15 mouse cellular contexts compared by ENCODE assay signal in the genomic region with DNA sequence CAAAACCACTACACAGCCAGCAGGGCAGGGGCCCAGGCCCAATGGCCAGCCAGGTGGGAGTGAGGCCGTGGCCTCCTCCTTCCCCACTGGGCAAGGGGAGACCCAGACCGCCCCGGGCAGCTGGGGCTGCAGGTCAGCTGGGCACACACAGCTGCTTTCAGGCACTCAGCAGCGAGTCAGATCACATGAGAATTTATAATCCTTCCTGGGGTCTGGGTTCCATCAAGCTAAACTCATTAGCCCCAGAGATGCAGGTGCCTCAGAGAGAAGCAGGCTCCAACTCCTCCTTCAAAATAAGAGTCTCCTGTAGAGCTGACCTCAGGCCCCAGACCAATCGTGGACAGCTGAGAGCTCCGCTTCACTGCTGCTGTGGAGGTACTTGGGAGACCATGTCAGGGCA. TPM values are rescaled to one million over a fixed set of nuclear protein-coding genes. Genes with fewer than 3 reads are reported as not detected.
DNase-seq lines count a peak whose midpoint lies in the region; ATAC-seq and TF ChIP-seq lines count a peak whose summit lies in the region.
"Had no signal": no experiment of that assay in that cellular context is flagged by ENCODE, and none has a peak within 500 bp of the region (broad histone marks: within the 10 kb centered on the region; RNA-seq: fewer than 3 reads in every experiment).

No protein-coding gene starts in this region.

- no peak overlapping the region for H3K4me2 ChIP-seq in hindbrain, embryonic 16.5 days (ENCODE audit: low read length)
- no peak overlapping the region for H3K4me2 ChIP-seq in embryonic facial prominence, embryonic 14.5 days (ENCODE audit: low read depth, low read length)
- H3K4me2 ChIP-seq: embryonic facial prominence, embryonic 13.5 days had no signal

- no peak overlapping the region for H3K9ac ChIP-seq in hindbrain, embryonic 16.5 days (ENCODE audit: low read depth, low read length)
- H3K9ac ChIP-seq in embryonic facial prominence, embryonic 14.5 days (ENCODE audit: low read depth, low read length), result no peak overlapping the region
- H3K9ac ChIP-seq: embryonic facial prominence, embryonic 13.5 days had no signal

- WGBS in hindbrain, embryonic 10.5 days, result 44% methylated on average over 6 of the region's 6 CpGs
- 61% methylated on average over 4 of the region's 6 CpGs for WGBS in hindbrain, embryonic 16.5 days
- WGBS in embryonic facial prominence, embryonic 14.5 days, result 15% methylated on average over 6 of the region's 6 CpGs
- 57% methylated on average over 6 of the region's 6 CpGs for WGBS in cerebellum, adult 2 months

- no peak for DNase-seq in hindbrain, embryonic 10.5 days (ENCODE audit: low spot score)
- peak; percentile 78 for DNase-seq in embryo, embryonic 11 days
- peak; percentile 69 for DNase-seq in embryonic facial prominence, embryonic 14.5 days (ENCODE audit: low spot score)
- peak; percentile 51 for DNase-seq in retina, embryonic 14.5 days (ENCODE audit: low spot score)
- DNase-seq in cerebellum, adult 2 months, result no peak
- DNase-seq: adrenal gland, postnatal 36 days; cerebellum, adult 11 months; kidney, adult 11 months; midbrain, embryonic 14.5 days; right cerebral cortex, postnatal 14 days had no signal

- H3K4me3 ChIP-seq in hindbrain, embryonic 10.5 days, result no peak overlapping the region
- H3K4me3 ChIP-seq in hindbrain, embryonic 16.5 days (ENCODE audit: low read length), result no peak overlapping the region
- H3K4me3 ChIP-seq in embryonic facial prominence, embryonic 14.5 days (ENCODE audit: low read depth, low read length), result no peak overlapping the region
- no peak overlapping the region for H3K4me3 ChIP-seq in cerebellum, adult 2 months (replicated peaks; ENCODE audit: insufficient read depth, low read depth, low read length)
- H3K4me3 ChIP-seq: embryonic facial prominence, embryonic 13.5 days had no signal

- no peaks in the 10 kb centered on the region for H3K36me3 ChIP-seq in hindbrain, embryonic 10.5 days
- H3K36me3 ChIP-seq in hindbrain, embryonic 16.5 days (ENCODE audit: control insufficient read depth, insufficient read depth, low read length), result no peaks in the 10 kb centered on the region
- H3K36me3 ChIP-seq in embryonic facial prominence, embryonic 14.5 days (ENCODE audit: control insufficient read depth, insufficient read depth, low read length), result no peaks in the 10 kb centered on the region

- peak overlapping the region; percentile 59; the same call in 1 of the 2 replicates for H3K27ac ChIP-seq in hindbrain, embryonic 10.5 days
- no peak overlapping the region for H3K27ac ChIP-seq in hindbrain, embryonic 16.5 days (ENCODE audit: low read depth, low read length)
- H3K27ac ChIP-seq in embryonic facial prominence, embryonic 14.5 days (replicated peaks; ENCODE audit: low read depth, low read length), result no peak overlapping the region
- no peak overlapping the region for H3K27ac ChIP-seq in cerebellum, adult 2 months (ENCODE audit: insufficient read depth, low read length)
- H3K27ac ChIP-seq: embryonic facial prominence, embryonic 13.5 days had no signal

- H3K27me3 ChIP-seq in hindbrain, embryonic 10.5 days (ENCODE audit: insufficient read depth, poor library complexity, severe bottlenecking), result peaks cover 22% of the 10 kb centered on the region
- H3K27me3 ChIP-seq in hindbrain, embryonic 16.5 days (replicated peaks; ENCODE audit: control insufficient read depth, insufficient read depth, low read length), result no peaks in the 10 kb centered on the region
- H3K27me3 ChIP-seq in embryonic facial prominence, embryonic 14.5 days (replicated peaks; ENCODE audit: control insufficient read depth, insufficient read depth, low read length), result no peaks in the 10 kb centered on the region
- no peaks in the 10 kb centered on the region for H3K27me3 ChIP-seq in cerebellum, adult 2 months (ENCODE audit: control insufficient read depth, insufficient read depth, low read length)

- no peak for TF ChIP-seq CTCF in cerebellum, adult 2 months (IDR thresholded peaks at IDR 0.05; ENCODE audit: borderline replicate concordance, insufficient read depth, low read depth, low read length)

- TF ChIP-seq POLR2A in cerebellum, adult 2 months (IDR thresholded peaks at IDR 0.05; ENCODE audit: borderline replicate concordance, insufficient read depth, low read length), result no peak

- ATAC-seq in hindbrain, embryonic 16.5 days, result no peak
- peak; percentile 53; the same call in 1 of the 2 replicates for ATAC-seq in embryonic facial prominence, embryonic 14.5 days (ENCODE audit: low read depth)
- no peak for ATAC-seq in frontal cortex, adult (ENCODE audit: low TSS enrichment)
- ATAC-seq: lung, postnatal 0 days had no signal

- H3K4me1 ChIP-seq in hindbrain, embryonic 10.5 days (replicated peaks), result peaks cover 48% of the 10 kb centered on the region
- H3K4me1 ChIP-seq in hindbrain, embryonic 16.5 days (ENCODE audit: control insufficient read depth, insufficient read depth, low read depth, low read length), result no peaks in the 10 kb centered on the region; the same call in 1 of the 2 replicates
- H3K4me1 ChIP-seq in embryonic facial prominence, embryonic 14.5 days (ENCODE audit: control insufficient read depth, insufficient read depth, low read length), result peaks cover 17% of the 10 kb centered on the region
- no peaks in the 10 kb centered on the region for H3K4me1 ChIP-seq in cerebellum, adult 2 months (ENCODE audit: control insufficient read depth, insufficient read depth, low read length)

- H3K9me3 ChIP-seq in hindbrain, embryonic 10.5 days, result no peaks in the 10 kb centered on the region
- no peaks in the 10 kb centered on the region for H3K9me3 ChIP-seq in hindbrain, embryonic 16.5 days (ENCODE audit: control insufficient read depth, low read length)
- H3K9me3 ChIP-seq in embryonic facial prominence, embryonic 14.5 days (ENCODE audit: control insufficient read depth, low read length), result no peaks in the 10 kb centered on the region

RNA-seq across cellular contexts. Expression of a gene that starts 15.2 kb away (rescaled TPM):
- 12.9 and 14.8 TPM in 2 replicates for polyA plus RNA-seq in hindbrain, embryonic 10.5 days (2016; fragmentation: Nextera tagmentation; extraction: Ambion mirVana)
- 13.7 and 20.0 TPM in 2 replicates for polyA plus RNA-seq in hindbrain, embryonic 16.5 days (2015; fragmentation: Nextera tagmentation; extraction: Ambion mirVana)
- 25.6 and 26.6 TPM in 2 replicates for polyA plus RNA-seq in embryonic facial prominence, embryonic 14.5 days (2014; fragmentation: Nextera tagmentation; extraction: Ambion mirVana)
- polyA plus RNA-seq in cerebellum, adult 2 months (2012; rRNA removed), result 3.9 and 6.0 TPM in 2 replicates

RNA-seq across cellular contexts. Expression of a gene that starts 52.5 kb away (rescaled TPM):
- 0.47 and 0.49 TPM in 2 replicates for polyA plus RNA-seq in hindbrain, embryonic 10.5 days (2016; fragmentation: Nextera tagmentation; extraction: Ambion mirVana)
- 1.2 and 1.8 TPM in 2 replicates for polyA plus RNA-seq in hindbrain, embryonic 16.5 days (2015; fragmentation: Nextera tagmentation; extraction: Ambion mirVana)
- 1.8 and 3.1 TPM in 2 replicates for polyA plus RNA-seq in embryonic facial prominence, embryonic 14.5 days (2014; fragmentation: Nextera tagmentation; extraction: Ambion mirVana)
- 0.21 and 0.27 TPM in 2 replicates for polyA plus RNA-seq in cerebellum, adult 2 months (2012; rRNA removed)
- polyA plus RNA-seq: liver, adult 2 months; lung, postnatal 0 days had no signal

Comparison
In these comparisons a context has a peak if more than half of its experiments do, and no peak if none do; other contexts are left out.
1. DNase-seq: peak in embryo, embryonic 11 days (single experiment), embryonic facial prominence, embryonic 14.5 days (single experiment) and retina, embryonic 14.5 days (single experiment); none in hindbrain, embryonic 10.5 days (single experiment) and cerebellum, adult 2 months (0 of 2).